Mouse (Mus musculus): ENCODE results near the gene Rnf4.

Gene Rnf4

GRCm38 (mm10) chr5:34336775-34337450, 824 bp downstream of the Rnf4 start:
- CTCF ChIA-PET: interaction anchor here (0.6 kb wide), 1 partner anchor 35 kb away, joined by 3 read pairs; no protein-coding TSS in a partner anchor

GRCm38 (mm10) chr5:34340246-34340645, 4.2 kb downstream of the Rnf4 start:
- CTCF ChIA-PET: no interaction called here

- CTCF ChIA-PET: no interaction called here
Measured at GRCm38 (mm10) chr5:34352084-34352631, 16.1 kb downstream of the Rnf4 start.

GRCm38 (mm10) chr5:34360261-34360660, 24.2 kb downstream of the Rnf4 start:
- CTCF ChIA-PET: no interaction called here

GRCm38 (mm10) chr5:34363115-34363514, 27.0 kb downstream of the Rnf4 start:
- CTCF ChIA-PET: no interaction called here

- CTCF ChIA-PET: no interaction called here
Measured at GRCm38 (mm10) chr5:34368551-34369290, 32.6 kb downstream of the Rnf4 start.

- CTCF ChIA-PET: no interaction called here
Measured at GRCm38 (mm10) chr5:34369341-34370021, 33.4 kb downstream of the Rnf4 start, which contains the start of gene Fam193a. Gene Fam193a, plus strand, starts transcription at chr5:34369933.

- CTCF ChIA-PET: no interaction called here
Measured at GRCm38 (mm10) chr5:34370022-34370823, 34.1 kb downstream of the Rnf4 start.

- CTCF ChIA-PET: interaction anchor here (0.7 kb wide), 1 partner anchor 203 kb away, joined by 4 read pairs; the partner anchor contains the start of gene Add1
Measured at GRCm38 (mm10) chr5:34370840-34371239, 34.8 kb downstream of the Rnf4 start.

- CTCF ChIA-PET: interaction anchor here (0.7 to 0.8 kb wide), 2 partner anchors 35 to 1009 kb away, joined by 3 read pairs; no protein-coding TSS in a partner anchor
Measured at GRCm38 (mm10) chr5:34372141-34372540, 36.1 kb downstream of the Rnf4 start.

GRCm38 (mm10) chr5:34372541-34372940, 36.5 kb downstream of the Rnf4 start:
- CTCF ChIA-PET: interaction anchor here (0.7 kb wide), 1 partner anchor 1010 kb away, joined by 3 read pairs; no protein-coding TSS in a partner anchor

GRCm38 (mm10) chr5:34378787-34379186, 42.7 kb downstream of the Rnf4 start:
- CTCF ChIA-PET: interaction anchor here (0.7 kb wide), 1 partner anchor 61 kb away, joined by 3 read pairs; no protein-coding TSS in a partner anchor

GRCm38 (mm10) chr5:34381700-34382099, 45.6 kb downstream of the Rnf4 start:
- CTCF ChIA-PET: interaction anchor here (0.6 kb wide), 1 partner anchor 22 kb away, joined by 11 read pairs; no protein-coding TSS in a partner anchor

- CTCF ChIA-PET: interaction anchor here (0.7 kb wide), 1 partner anchor 46 kb away, joined by 4 read pairs; no protein-coding TSS in a partner anchor
Measured at GRCm38 (mm10) chr5:34385616-34386015, 49.5 kb downstream of the Rnf4 start.

GRCm38 (mm10) chr5:34386744-34387143, 50.7 kb downstream of the Rnf4 start:
- CTCF ChIA-PET: no interaction called here

GRCm38 (mm10) chr5:34393251-34393650, 57.2 kb downstream of the Rnf4 start:
- CTCF ChIA-PET: no interaction called here

GRCm38 (mm10) chr5:34395347-34395746, 59.3 kb downstream of the Rnf4 start:
- CTCF ChIA-PET: interaction anchor here (0.6 kb wide), 1 partner anchor 567 kb away, joined by 3 read pairs; no protein-coding TSS in a partner anchor

GRCm38 (mm10) chr5:34395850-34396540, 59.9 kb downstream of the Rnf4 start:
- CTCF ChIA-PET: interaction anchor here (0.6 to 1.9 kb wide), 2 partner anchors 8 to 566 kb away, joined by 3 to 4 read pairs; no protein-coding TSS in a partner anchor

GRCm38 (mm10) chr5:34397866-34398265, 61.8 kb downstream of the Rnf4 start:
- CTCF ChIA-PET: no interaction called here

GRCm38 (mm10) chr5:34398326-34398725, 62.2 kb downstream of the Rnf4 start:
- CTCF ChIA-PET: interaction anchor here (0.7 kb wide), 1 partner anchor 139 kb away, joined by 3 read pairs; no protein-coding TSS in a partner anchor

Data from spleen, embryonic (tissue).